19 mouse cellular contexts compared by ENCODE assay signal in the genomic region with DNA sequence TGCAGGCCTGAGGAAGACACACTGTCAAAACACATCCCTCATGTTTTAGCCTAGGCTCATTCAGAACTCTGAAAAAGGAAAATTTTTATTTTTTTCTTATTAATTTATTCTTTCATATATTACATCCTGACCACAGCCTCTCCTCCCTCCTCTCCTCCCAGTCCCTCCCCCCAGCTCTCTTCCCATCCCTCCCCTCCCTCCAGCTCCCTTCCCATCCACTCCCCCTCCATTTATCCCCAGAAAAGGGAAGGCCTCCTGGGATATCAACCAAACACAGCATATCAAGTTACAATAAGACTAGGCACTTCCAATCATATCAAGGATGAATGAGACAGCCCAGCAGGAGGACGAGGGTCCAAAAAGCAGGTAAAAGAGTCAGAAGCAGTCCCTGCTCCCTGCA.
DNase-seq lines count a peak whose midpoint lies in the region; ATAC-seq and TF ChIP-seq lines count a peak whose summit lies in the region.
"Had no signal": no experiment of that assay in that cellular context is flagged by ENCODE, and none has a peak within 500 bp of the region (broad histone marks: within the 10 kb centered on the region; RNA-seq: fewer than 3 reads in every experiment).

No protein-coding gene starts in this region.

- H3K9me3 ChIP-seq in forebrain, embryonic 15.5 days, result no peaks in the 10 kb centered on the region
- no peaks in the 10 kb centered on the region for H3K9me3 ChIP-seq in hindbrain, embryonic 12.5 days (replicated peaks)
- H3K9me3 ChIP-seq in midbrain, embryonic 15.5 days, result no peaks in the 10 kb centered on the region
- H3K9me3 ChIP-seq: embryonic facial prominence, embryonic 15.5 days; heart, embryonic 10.5 days; limb, embryonic 15.5 days; megakaryocyte, embryonic 14.5 days had no signal

- H3K9ac ChIP-seq in forebrain, embryonic 15.5 days (replicated peaks), result no peak overlapping the region
- no peak overlapping the region for H3K9ac ChIP-seq in hindbrain, embryonic 12.5 days
- no peak overlapping the region for H3K9ac ChIP-seq in midbrain, embryonic 15.5 days
- H3K9ac ChIP-seq: embryonic facial prominence, embryonic 15.5 days; limb, embryonic 15.5 days had no signal

- no peaks in the 10 kb centered on the region for H3K27me3 ChIP-seq in forebrain, embryonic 15.5 days
- no peaks in the 10 kb centered on the region for H3K27me3 ChIP-seq in hindbrain, embryonic 12.5 days
- H3K27me3 ChIP-seq in midbrain, embryonic 15.5 days (replicated peaks), result no peaks in the 10 kb centered on the region
- H3K27me3 ChIP-seq: embryonic facial prominence, embryonic 15.5 days; limb, embryonic 15.5 days; megakaryocyte, embryonic 14.5 days had no signal

- peak overlapping the region; percentile 82 for H3K27ac ChIP-seq in layer of hippocampus, adult 2 months
- peak overlapping the region; percentile 83 for H3K27ac ChIP-seq in forebrain, embryonic 15.5 days (replicated peaks)
- H3K27ac ChIP-seq in hindbrain, embryonic 12.5 days, result peak overlapping the region; percentile 66
- 0 out of 2 replicates have a peak overlapping the region, but pooled peaks have one; percentile 4 for H3K27ac ChIP-seq in midbrain, embryonic 15.5 days
- H3K27ac ChIP-seq: embryonic facial prominence, embryonic 15.5 days; heart, embryonic 10.5 days; kidney, postnatal 0 days; limb, embryonic 15.5 days had no signal

- H3K36me3 ChIP-seq in forebrain, embryonic 15.5 days, result peaks cover 7% of the 10 kb centered on the region
- H3K36me3 ChIP-seq in hindbrain, embryonic 12.5 days, result no peaks in the 10 kb centered on the region
- H3K36me3 ChIP-seq in midbrain, embryonic 15.5 days (replicated peaks), result no peaks in the 10 kb centered on the region; the same call in 1 of the 2 replicates
- H3K36me3 ChIP-seq: embryonic facial prominence, embryonic 15.5 days; heart, embryonic 10.5 days; limb, embryonic 15.5 days had no signal

- TF ChIP-seq CTCF in layer of hippocampus, adult 2 months (conservative IDR thresholded peaks at IDR 0.05), result no peak

- ATAC-seq in forebrain, embryonic 15.5 days (replicated peaks), result no peak
- peak; percentile 44 for ATAC-seq in hindbrain, embryonic 12.5 days (ENCODE audit: low FRiP score)
- ATAC-seq in midbrain, embryonic 15.5 days (replicated peaks), result no peak
- ATAC-seq: Patski had no signal

- no peak overlapping the region for H3K4me3 ChIP-seq in layer of hippocampus, adult 2 months
- H3K4me3 ChIP-seq in forebrain, embryonic 15.5 days, result no peak overlapping the region
- H3K4me3 ChIP-seq in hindbrain, embryonic 12.5 days, result no peak overlapping the region
- no peak overlapping the region for H3K4me3 ChIP-seq in midbrain, embryonic 15.5 days
- H3K4me3 ChIP-seq: embryonic facial prominence, embryonic 15.5 days; heart, embryonic 10.5 days; limb, embryonic 15.5 days; megakaryocyte, embryonic 14.5 days had no signal

- no peak for DNase-seq in layer of hippocampus, adult 2 months (ENCODE audit: low spot score in 2 of 2)
- DNase-seq in layer of hippocampus, adult 18-20 months (ENCODE audit: low spot score in 2 of 2), result no peak
- DNase-seq in urinary bladder, adult 18-20 months (ENCODE audit: low spot score in 2 of 2), result no peak
- no peak for DNase-seq in MN1 (ENCODE audit: low spot score)
- DNase-seq: adrenal gland, adult 8-10 months; cerebellum, adult 9-10 months; gastrocnemius, postnatal 36 days; kidney, adult 11 months; lung, postnatal 10 days; thymus, postnatal 36 days had no signal

- H3K4me2 ChIP-seq in forebrain, embryonic 15.5 days (replicated peaks), result no peak overlapping the region
- H3K4me2 ChIP-seq in hindbrain, embryonic 12.5 days (replicated peaks), result no peak overlapping the region
- H3K4me2 ChIP-seq in midbrain, embryonic 15.5 days, result no peak overlapping the region
- H3K4me2 ChIP-seq: embryonic facial prominence, embryonic 15.5 days; limb, embryonic 15.5 days had no signal

- WGBS in forebrain, embryonic 15.5 days, result 42% methylated on average over 1 of the region's 1 CpGs
- WGBS in hindbrain, embryonic 12.5 days, result 30% methylated on average over 1 of the region's 1 CpGs
- WGBS in midbrain, embryonic 15.5 days, result 19% methylated on average over 1 of the region's 1 CpGs

- peaks cover 45% of the 10 kb centered on the region for H3K4me1 ChIP-seq in forebrain, embryonic 15.5 days
- H3K4me1 ChIP-seq in hindbrain, embryonic 12.5 days, result peaks cover 17% of the 10 kb centered on the region
- H3K4me1 ChIP-seq in midbrain, embryonic 15.5 days, result peaks cover 22% of the 10 kb centered on the region
- H3K4me1 ChIP-seq: embryonic facial prominence, embryonic 15.5 days; heart, embryonic 10.5 days; limb, embryonic 15.5 days; megakaryocyte, embryonic 14.5 days had no signal

Comparison
In these comparisons a context has a peak if more than half of its experiments do, and no peak if none do; other contexts are left out.
1. H3K27ac ChIP-seq: peak in every context shown above with its lines; median percentile 83 in forebrain, embryonic 15.5 days; 82 in layer of hippocampus, adult 2 months; 66 in hindbrain, embryonic 12.5 days; 4 in midbrain, embryonic 15.5 days.